Mouse (Mus musculus) skeletal muscle tissue, adult 2 months (tissue): ENCODE measurements at regions not wholly inside any gene's neighbourhood (a gene's known extent, or its start where the extent isn't known, plus 50 kb on each side); places are given as distances from the start of the nearest gene placed in this dataset.

Experiments used
- DNase-seq: peaks from one replicate; pipeline ENCODE4 v3.0.0-alpha.2; 2012; ENCODE audit warnings: low read depth, low spot score

GRCm38 (mm10) chr1:130524744-130525143 is 62.2 kb upstream of the Cd55 start:
- no peak for DNase-seq

- DNase-seq: no peak
These were observed 55.3 kb upstream of the Cd55 start for GRCm38 (mm10) chr1:130517868-130518267.

GRCm38 (mm10) chr1:130516641-130517040 is 54.1 kb upstream of the Cd55 start:
- peak; percentile 79 for DNase-seq

GRCm38 (mm10) chr1:130515316-130515715 is 52.8 kb upstream of the Cd55 start:
- DNase-seq: no peak

- no peak for DNase-seq
These were observed 50.9 kb upstream of the Cd55 start for GRCm38 (mm10) chr1:130513482-130513881.

- DNase-seq: no peak
These were observed 50.4 kb upstream of the Cd55 start for GRCm38 (mm10) chr1:130512798-130513405.
